In genomic region chr15:62098791-62099660, GRCm38 (mm10) we compare ENCODE assay signal across 8 mouse cellular contexts.
DNase-seq lines count a peak whose midpoint lies in the region; ATAC-seq lines count a peak whose summit lies in the region.

No protein-coding gene starts in this region.

- peak; percentile 70 for ATAC-seq in frontal cortex, adult (ENCODE audit: low TSS enrichment)
- peak; percentile 76 for ATAC-seq in erythroid progenitor cell, adult 5-6 weeks (replicated peaks; ENCODE audit: low FRiP score, poor library complexity, severe bottlenecking)

- DNase-seq in frontal cortex, postnatal 14 days (ENCODE audit: low spot score in 2 of 2) = no peak
- peak; percentile 75 for DNase-seq in kidney, postnatal 10 days
- peak; percentile 53 for DNase-seq in skeletal muscle tissue, adult 2 months (ENCODE audit: low read depth, low spot score)
- DNase-seq in cerebellum, adult 18-20 months = no peak
- DNase-seq in thymus, postnatal 4 days = no peak
- no peak for DNase-seq in right cerebral cortex, postnatal 10 days (ENCODE audit: low spot score in 2 of 2)

Comparison
In these comparisons a context has a peak if more than half of its experiments do, and no peak if none do; other contexts are left out.
1. DNase-seq: peak in kidney, postnatal 10 days (single experiment) and skeletal muscle tissue, adult 2 months (single experiment); none in frontal cortex, postnatal 14 days (0 of 2), cerebellum, adult 18-20 months (0 of 2), thymus, postnatal 4 days (single experiment) and right cerebral cortex, postnatal 10 days (0 of 2).